Mouse (Mus musculus) megakaryocyte, embryonic 14.5 days (primary cell): ENCODE results near the gene Ctdsp1. TPM values are rescaled to one million over a fixed set of nuclear protein-coding genes. Genes with fewer than 3 reads are reported as not detected.

Source experiments
- H3K27me3 ChIP-seq: replicated peaks from 2 replicates; pipeline ENCODE3; 2012; ENCODE audit warnings: inconsistent platforms
- H3K36me3 ChIP-seq: replicated peaks from 2 replicates; pipeline ENCODE3; 2012; ENCODE audit warnings: low read length, inconsistent platforms, mixed read lengths
- H3K4me1 ChIP-seq: 2 replicates; pipeline ENCODE4 v1.6.1; 2012; ENCODE audit warnings: inconsistent platforms
- H3K4me3 ChIP-seq: replicated peaks from 2 replicates; pipeline ENCODE3; 2012; ENCODE audit warnings: moderate library complexity, mild to moderate bottlenecking, inconsistent platforms
- H3K9me3 ChIP-seq: 2 replicates; pipeline ENCODE4 v1.6.1; 2012; ENCODE audit warnings: inconsistent platforms
- FLI1 ChIP-seq: IDR thresholded peaks from 2 replicates; pipeline ENCODE4 v1.6.1; 2012; ENCODE audit warnings: low read length, inconsistent platforms, mixed read lengths
- GATA1 ChIP-seq: IDR thresholded peaks from 3 replicates; pipeline ENCODE4 v1.6.1; 2012; ENCODE audit warnings: mixed read lengths, low read length, inconsistent platforms, borderline replicate concordance
- polyA plus RNA-seq: library from polyadenylated mRNA; stranded (reverse); fragments of >175 nt; gene quantifications from 2 replicates; pipeline ENCODE4 v1.2.3, GENCODE M21; 2012; ENCODE audit warnings: low replicate concordance; ENCODE audit not compliant: insufficient read depth

Gene Ctdsp1
- polyA plus RNA-seq, 1 experiment = 117 TPM

DNA sequence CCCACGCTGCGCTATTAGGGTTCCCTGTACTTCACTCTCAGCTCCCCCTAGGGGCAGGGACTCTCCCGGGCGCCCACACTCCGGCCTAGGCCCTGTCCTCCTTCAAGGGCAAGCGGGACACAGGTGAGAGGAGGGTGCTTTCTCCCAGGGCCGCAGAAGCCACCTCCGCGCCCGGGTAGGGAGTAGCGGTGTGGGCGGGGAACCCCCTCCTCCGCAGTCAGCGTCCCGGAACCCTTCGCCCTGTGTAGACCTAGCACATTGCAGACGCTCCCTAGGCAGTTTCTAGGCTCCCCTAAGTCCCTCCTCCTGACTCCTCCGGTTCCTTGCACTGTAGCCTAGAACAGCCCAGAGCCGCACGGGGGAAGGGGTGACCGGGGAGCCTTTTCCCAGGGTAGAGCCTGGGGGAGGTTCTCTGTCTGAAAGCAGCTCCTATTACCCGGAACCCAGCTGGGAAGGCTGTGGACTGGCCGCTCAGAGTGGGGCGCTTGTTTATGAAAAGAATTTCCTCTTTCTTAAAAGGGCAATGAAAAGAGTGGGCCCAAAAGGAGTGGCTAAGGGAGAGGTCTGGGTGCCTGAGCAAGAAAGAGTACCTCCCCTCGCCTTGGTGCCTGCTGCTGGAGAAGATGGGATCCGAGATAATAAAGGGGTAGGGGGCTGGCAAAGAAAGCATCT is 4.5 kb upstream of the Ctdsp1 start:
- H3K9me3 ChIP-seq = no peaks in the 10 kb centered on the region
- TF ChIP-seq GATA1 (no peak), FLI1 (no peak)
- H3K4me1 ChIP-seq = peaks cover 77% of the 10 kb centered on the region
- H3K36me3 ChIP-seq = no peaks in the 10 kb centered on the region
- H3K4me3 ChIP-seq = peak overlapping the region; percentile 94
- peaks cover 11% of the 10 kb centered on the region for H3K27me3 ChIP-seq

DNA sequence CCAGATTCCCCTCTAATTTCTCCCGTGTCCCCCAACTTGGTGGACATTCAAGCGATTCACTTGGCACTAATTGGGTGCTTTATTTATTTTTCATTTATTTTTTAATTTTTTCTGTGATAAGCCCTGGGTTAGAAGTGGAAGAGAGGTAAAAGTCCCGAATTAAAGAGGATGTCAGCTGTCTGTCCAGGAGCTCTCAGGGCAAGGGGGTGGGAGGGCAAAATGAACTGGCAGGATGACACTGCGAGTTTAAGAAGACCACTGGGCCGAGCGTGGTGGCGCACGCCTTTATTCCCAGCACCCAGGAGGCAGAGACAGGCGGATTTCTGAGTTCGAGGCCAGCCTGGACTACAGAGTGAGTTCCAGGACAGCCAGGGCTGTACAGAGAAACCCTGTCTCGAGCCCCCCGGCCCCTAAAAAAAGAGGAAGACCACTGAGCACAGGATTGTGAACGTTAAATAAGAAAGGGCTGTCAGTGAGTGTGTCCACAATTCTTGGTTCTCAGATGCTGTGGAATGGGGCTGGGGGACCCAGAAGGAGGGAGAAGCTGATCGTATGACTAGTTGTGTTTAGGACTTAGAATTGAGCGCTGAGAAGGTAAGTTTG is 3.8 kb upstream of the Ctdsp1 start:
- H3K4me1 ChIP-seq = peaks cover 77% of the 10 kb centered on the region
- H3K9me3 ChIP-seq = no peaks in the 10 kb centered on the region
- peaks cover 9% of the 10 kb centered on the region for H3K27me3 ChIP-seq
- no peaks in the 10 kb centered on the region for H3K36me3 ChIP-seq
- H3K4me3 ChIP-seq = peak overlapping the region; percentile 94
- TF ChIP-seq GATA1 (no peak), FLI1 (no peak)

DNA sequence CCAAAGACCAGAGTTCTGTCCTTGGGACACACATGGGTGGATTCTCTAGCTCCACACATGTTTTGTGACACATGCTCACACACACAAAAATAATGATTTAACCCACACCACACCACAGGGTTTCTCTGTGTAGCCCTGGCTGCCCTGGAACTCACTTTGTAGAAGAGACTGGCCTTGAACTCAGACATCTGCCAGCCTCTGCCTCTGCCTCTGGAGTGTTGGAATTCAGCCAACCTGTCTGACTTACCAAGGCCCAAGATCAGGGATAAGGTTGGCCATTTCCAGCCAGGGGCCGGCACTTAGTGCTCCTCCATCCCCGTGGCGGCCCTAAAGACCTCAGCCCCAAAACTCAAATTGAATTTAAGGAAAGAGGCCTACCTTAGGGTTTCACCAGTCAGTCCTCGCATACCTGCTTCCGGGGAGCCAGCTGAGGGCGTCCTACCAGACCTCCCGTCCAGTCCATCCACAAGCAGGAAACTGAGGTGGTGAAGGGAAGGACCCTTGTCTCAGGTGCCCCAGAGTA is 2.9 kb upstream of the Ctdsp1 start:
- Histone ChIP-seq H3K27me3 (peaks cover 7% of the 10 kb centered on the region), H3K4me1 (peaks cover 84% of the 10 kb centered on the region)

DNA sequence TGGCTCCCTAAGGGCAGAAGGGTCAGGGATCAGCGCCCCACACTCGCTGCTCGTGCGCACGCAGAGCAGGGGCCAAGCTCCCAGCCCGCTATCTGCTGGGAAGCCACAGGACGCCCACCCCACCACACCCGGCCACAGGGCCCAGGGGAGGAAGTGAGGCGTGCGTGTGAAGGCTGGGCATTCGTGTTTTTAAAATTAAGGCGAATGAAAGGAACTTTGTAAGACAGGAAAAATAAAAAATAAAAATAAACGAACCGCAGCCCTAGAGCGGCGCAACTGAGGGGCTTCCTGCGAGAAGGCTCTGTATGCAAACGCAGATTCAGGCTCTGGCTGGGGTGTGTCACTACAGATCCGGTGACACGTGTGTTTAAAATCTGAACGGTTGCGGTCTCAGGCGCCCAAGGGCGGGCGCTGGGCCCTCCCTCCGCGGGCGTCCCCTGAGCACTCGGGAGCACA is 1.4 kb upstream of the Ctdsp1 start:
- TF ChIP-seq FLI1 (no peak), GATA1 (no peak)

More for the DNA sequence above, 2.9 kb upstream of the Ctdsp1 start:
- peaks cover 6% of the 10 kb centered on the region for H3K36me3 ChIP-seq
- no peak overlapping the region for H3K4me3 ChIP-seq
- no peaks in the 10 kb centered on the region for H3K9me3 ChIP-seq
- TF ChIP-seq FLI1 = no peak
- TF ChIP-seq GATA1 = no peak

DNA sequence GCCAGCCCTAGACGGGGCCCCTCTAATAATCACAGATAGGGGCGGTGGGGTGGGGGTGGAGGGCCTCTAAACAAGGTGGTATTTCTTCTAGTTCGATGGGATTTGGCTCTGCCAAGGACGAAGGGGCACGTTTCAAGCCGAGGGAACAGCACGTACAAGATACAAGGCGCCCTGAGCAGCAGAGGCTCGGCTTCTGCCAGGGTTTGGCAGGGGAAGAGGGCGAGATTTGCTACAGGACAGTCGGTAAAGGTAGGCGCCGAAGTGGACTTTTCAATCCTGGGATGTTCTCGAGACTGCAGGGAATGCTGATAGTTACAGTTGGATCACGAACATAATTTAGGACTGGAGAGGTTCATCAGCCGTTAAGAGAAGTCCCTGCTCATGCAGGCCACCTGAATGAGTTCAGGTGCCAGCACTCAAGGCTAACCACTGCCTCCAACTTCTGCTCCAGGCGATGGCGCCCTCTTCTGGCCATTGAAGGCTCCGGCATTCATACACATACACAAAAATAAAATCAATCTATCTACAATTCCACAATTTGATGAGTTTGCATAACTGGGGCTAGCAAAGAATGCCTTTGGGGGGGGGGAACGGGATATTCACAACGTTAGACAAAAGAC is 912 bp upstream of the Ctdsp1 start:
- Histone ChIP-seq H3K4me1 (peaks cover 86% of the 10 kb centered on the region), H3K27me3 (no peaks in the 10 kb centered on the region), H3K4me3 (peak overlapping the region; percentile 97), H3K36me3 (peaks cover 26% of the 10 kb centered on the region), H3K9me3 (no peaks in the 10 kb centered on the region)
- TF ChIP-seq FLI1 (no peak), GATA1 (no peak)

More for the DNA sequence above, 1.4 kb upstream of the Ctdsp1 start:
- peaks cover 3% of the 10 kb centered on the region for H3K27me3 ChIP-seq
- H3K4me3 ChIP-seq = peak overlapping the region; percentile 97
- peaks cover 86% of the 10 kb centered on the region for H3K4me1 ChIP-seq
- H3K9me3 ChIP-seq = no peaks in the 10 kb centered on the region
- peaks cover 20% of the 10 kb centered on the region for H3K36me3 ChIP-seq

DNA sequence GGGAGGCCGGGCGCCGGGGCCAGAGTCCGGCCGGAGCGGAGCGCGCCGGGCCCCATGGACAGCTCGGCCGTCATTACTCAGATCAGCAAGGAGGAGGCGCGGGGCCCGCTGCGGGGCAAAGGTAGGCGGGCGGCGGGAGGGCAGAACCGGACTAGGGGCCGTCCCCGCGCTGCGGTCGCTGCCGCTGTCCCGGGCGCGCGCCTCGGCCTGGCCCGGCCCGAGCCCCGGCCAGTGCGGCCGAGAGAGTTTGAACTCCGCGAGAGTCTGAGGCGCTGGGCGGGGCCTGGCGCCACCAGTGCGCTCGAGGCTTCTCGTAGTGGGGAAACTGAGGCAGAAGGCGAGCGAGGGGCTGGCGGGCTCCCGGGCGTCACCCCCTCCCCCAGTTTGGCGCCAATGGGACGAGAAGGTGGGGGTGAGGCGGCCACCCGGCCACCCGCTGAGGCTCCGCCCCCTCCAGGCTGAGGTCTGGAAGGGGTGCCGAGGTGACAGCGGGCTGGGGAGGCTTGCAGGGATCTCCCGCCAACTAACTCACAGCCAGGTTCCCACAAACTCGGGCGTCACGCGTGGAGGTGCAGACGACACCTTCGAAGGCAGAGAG is 634 bp downstream of the Ctdsp1 start:
- Histone ChIP-seq H3K9me3 (no peaks in the 10 kb centered on the region), H3K4me3 (peak overlapping the region; percentile 97), H3K27me3 (no peaks in the 10 kb centered on the region), H3K36me3 (peaks cover 26% of the 10 kb centered on the region), H3K4me1 (peaks cover 85% of the 10 kb centered on the region)
- TF ChIP-seq FLI1 (no peak), GATA1 (no peak)

DNA sequence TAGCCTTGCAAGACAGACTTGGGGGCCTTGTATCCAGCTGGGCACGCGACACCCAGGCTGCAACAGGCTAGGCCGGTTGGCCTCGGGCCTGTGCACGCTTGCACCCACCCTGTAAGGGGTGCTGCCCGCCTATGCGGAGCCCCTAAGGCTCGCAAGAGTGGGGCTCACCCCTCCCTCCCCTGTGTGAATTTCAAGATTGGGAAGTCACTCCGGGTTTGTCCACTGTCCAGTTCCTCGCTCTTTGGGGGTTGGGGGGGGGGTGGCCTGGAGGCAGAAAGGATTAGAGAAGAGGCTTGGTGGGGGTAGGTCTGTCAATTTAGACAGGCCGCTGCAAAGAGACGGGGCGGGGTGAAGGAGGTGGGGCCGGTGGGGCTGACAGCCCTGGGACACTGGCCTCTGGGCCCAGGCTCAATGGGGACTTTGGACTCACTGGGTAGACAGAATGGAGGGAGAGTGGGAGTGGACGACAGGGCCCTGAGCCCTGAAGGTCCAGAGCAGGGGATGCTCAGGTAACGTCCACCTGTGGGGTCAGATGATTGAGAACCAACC is 1.2 kb downstream of the Ctdsp1 start:
- Histone ChIP-seq H3K27me3 (no peaks in the 10 kb centered on the region), H3K4me3 (peak overlapping the region; percentile 97), H3K36me3 (peaks cover 26% of the 10 kb centered on the region), H3K4me1 (peaks cover 81% of the 10 kb centered on the region), H3K9me3 (no peaks in the 10 kb centered on the region)
- TF ChIP-seq GATA1 (no peak), FLI1 (no peak)

DNA sequence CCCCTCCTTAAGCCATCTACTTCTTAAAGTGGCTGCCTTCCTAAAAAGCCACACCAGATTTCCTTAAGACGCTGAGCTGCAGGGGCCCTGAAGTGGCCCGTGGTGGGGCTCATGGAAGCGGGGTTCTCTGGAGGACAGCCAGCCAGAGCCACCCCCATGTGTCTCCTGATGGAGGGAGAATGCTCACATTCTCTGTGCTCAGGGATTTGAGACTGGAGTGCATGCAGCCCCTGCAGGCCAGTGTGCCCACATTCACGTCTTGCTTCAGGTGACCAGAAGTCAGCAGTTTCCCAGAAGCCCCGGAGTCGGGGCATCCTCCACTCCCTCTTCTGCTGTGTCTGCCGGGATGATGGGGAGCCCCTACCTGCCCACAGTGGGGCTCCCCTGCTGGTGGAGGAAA is 1.7 kb downstream of the Ctdsp1 start:
- Histone ChIP-seq H3K4me3 (peak overlapping the region; percentile 97), H3K36me3 (peaks cover 26% of the 10 kb centered on the region), H3K4me1 (peaks cover 81% of the 10 kb centered on the region), H3K9me3 (no peaks in the 10 kb centered on the region), H3K27me3 (no peaks in the 10 kb centered on the region)
- no peak for TF ChIP-seq FLI1
- TF ChIP-seq GATA1 = no peak

DNA sequence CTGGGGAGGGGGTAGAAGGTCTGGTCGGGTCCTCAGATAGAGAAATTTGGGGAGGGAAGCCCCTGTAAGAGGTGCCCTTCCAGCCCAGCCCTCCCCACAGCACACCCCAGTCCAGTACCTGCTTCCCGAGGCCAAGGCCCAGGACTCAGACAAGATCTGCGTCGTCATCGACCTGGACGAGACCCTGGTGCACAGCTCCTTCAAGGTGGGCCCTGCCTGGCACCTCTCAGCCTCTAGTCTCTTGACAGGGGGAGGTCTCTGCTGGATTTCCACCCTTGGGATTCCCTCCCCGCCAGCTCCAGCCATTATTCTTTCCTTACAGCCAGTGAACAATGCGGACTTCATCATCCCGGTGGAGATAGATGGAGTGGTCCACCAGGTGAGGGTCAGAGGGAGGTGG is 2.4 kb downstream of the Ctdsp1 start:
- TF ChIP-seq GATA1 (no peak), FLI1 (no peak)
- Histone ChIP-seq H3K9me3 (no peaks in the 10 kb centered on the region), H3K4me1 (peaks cover 77% of the 10 kb centered on the region), H3K4me3 (no peak overlapping the region), H3K27me3 (no peaks in the 10 kb centered on the region), H3K36me3 (peaks cover 26% of the 10 kb centered on the region)
